Mouse (Mus musculus): ENCODE results near the gene Treh. TPM values are rescaled to one million over a fixed set of nuclear protein-coding genes. Genes with fewer than 3 reads are reported as not detected.
A peak's percentile ranks its signal among the peaks of the same experiment; 100 is the strongest.

The Treh gene
- polyA plus RNA-seq, 1 experiment from 2014 or later = not detected

- Histone ChIP-seq H3K27ac (no peak overlapping the region), H3K4me3 (ENCODE audit: inconsistent target) (no peak overlapping the region), H3K79me2 (ENCODE audit: inconsistent target) (no peaks in the 10 kb centered on the region), H3K36me3 (ENCODE audit: inconsistent target) (no peaks in the 10 kb centered on the region)
- 83% methylated on average over 6 of the region's 6 CpGs for WGBS (ENCODE audit: missing documents)
Observed at GRCm38 (mm10) chr9:44716997-44717821, 44.2 kb downstream of the Treh start.

- Histone ChIP-seq H3K27ac (no peak overlapping the region), H3K79me2 (ENCODE audit: inconsistent target) (no peaks in the 10 kb centered on the region), H3K36me3 (ENCODE audit: inconsistent target) (no peaks in the 10 kb centered on the region), H3K4me3 (ENCODE audit: inconsistent target) (no peak overlapping the region)
- 86% methylated on average over 10 of the region's 10 CpGs for WGBS (ENCODE audit: missing documents)
Observed at GRCm38 (mm10) chr9:44717822-44718242, 44.8 kb downstream of the Treh start.

GRCm38 (mm10) chr9:44718937-44719631 is 46.1 kb downstream of the Treh start:
- no peaks in the 10 kb centered on the region for H3K79me2 ChIP-seq (ENCODE audit: inconsistent target)
- H3K27ac ChIP-seq = no peak overlapping the region
- no peaks in the 10 kb centered on the region for H3K36me3 ChIP-seq (ENCODE audit: inconsistent target)
- 98% methylated on average over 12 of the region's 12 CpGs for WGBS (ENCODE audit: missing documents)
- no peak overlapping the region for H3K4me3 ChIP-seq (ENCODE audit: inconsistent target)

- no peak overlapping the region for H3K4me3 ChIP-seq (ENCODE audit: inconsistent target)
- H3K79me2 ChIP-seq (ENCODE audit: inconsistent target) = no peaks in the 10 kb centered on the region
- no peaks in the 10 kb centered on the region for H3K36me3 ChIP-seq (ENCODE audit: inconsistent target)
- 91% methylated on average over 7 of the region's 8 CpGs for WGBS (ENCODE audit: missing documents)
- H3K27ac ChIP-seq = no peak overlapping the region
Observed at GRCm38 (mm10) chr9:44719632-44720357, 46.8 kb downstream of the Treh start.

- Histone ChIP-seq H3K79me2 (ENCODE audit: inconsistent target) (no peaks in the 10 kb centered on the region), H3K4me3 (ENCODE audit: inconsistent target) (peak overlapping the region; percentile 49), H3K27ac (no peak overlapping the region), H3K36me3 (ENCODE audit: inconsistent target) (no peaks in the 10 kb centered on the region)
- 21% methylated on average over 9 of the region's 9 CpGs for WGBS (ENCODE audit: missing documents)
Observed at GRCm38 (mm10) chr9:44720358-44721153, 47.5 kb downstream of the Treh start.

GRCm38 (mm10) chr9:44721154-44721876 is 48.3 kb downstream of the Treh start:
- no peak overlapping the region for H3K27ac ChIP-seq
- WGBS (ENCODE audit: missing documents) = 2% methylated on average over 30 of the region's 40 CpGs
- no peaks in the 10 kb centered on the region for H3K79me2 ChIP-seq (ENCODE audit: inconsistent target)
- no peaks in the 10 kb centered on the region for H3K36me3 ChIP-seq (ENCODE audit: inconsistent target)
- peak overlapping the region; percentile 49 for H3K4me3 ChIP-seq (ENCODE audit: inconsistent target)

GRCm38 (mm10) chr9:44721877-44722186 is 48.8 kb downstream of the Treh start:
- no peaks in the 10 kb centered on the region for H3K36me3 ChIP-seq (ENCODE audit: inconsistent target)
- no peak overlapping the region for H3K4me3 ChIP-seq (ENCODE audit: inconsistent target)
- 93% methylated on average over 3 of the region's 3 CpGs for WGBS (ENCODE audit: missing documents)
- no peaks in the 10 kb centered on the region for H3K79me2 ChIP-seq (ENCODE audit: inconsistent target)
- H3K27ac ChIP-seq = no peak overlapping the region

- Histone ChIP-seq H3K79me2 (ENCODE audit: inconsistent target) (no peaks in the 10 kb centered on the region), H3K36me3 (ENCODE audit: inconsistent target) (no peaks in the 10 kb centered on the region), H3K27ac (no peak overlapping the region), H3K4me3 (ENCODE audit: inconsistent target) (no peak overlapping the region)
- 72% methylated on average over 7 of the region's 7 CpGs for WGBS (ENCODE audit: missing documents)
Observed at GRCm38 (mm10) chr9:44722575-44722974, 49.5 kb downstream of the Treh start.

- Histone ChIP-seq H3K36me3 (ENCODE audit: inconsistent target) (no peaks in the 10 kb centered on the region), H3K79me2 (ENCODE audit: inconsistent target) (no peaks in the 10 kb centered on the region), H3K4me3 (ENCODE audit: inconsistent target) (no peak overlapping the region), H3K27ac (no peak overlapping the region)
- WGBS (ENCODE audit: missing documents) = 17% methylated on average over 7 of the region's 7 CpGs
Observed at GRCm38 (mm10) chr9:44723008-44723407, 50.0 kb downstream of the Treh start.

- Histone ChIP-seq H3K79me2 (ENCODE audit: inconsistent target) (no peaks in the 10 kb centered on the region), H3K27ac (no peak overlapping the region), H3K4me3 (ENCODE audit: inconsistent target) (no peak overlapping the region), H3K36me3 (ENCODE audit: inconsistent target) (no peaks in the 10 kb centered on the region)
- 90% methylated on average over 11 of the region's 11 CpGs for WGBS (ENCODE audit: missing documents)
Observed at GRCm38 (mm10) chr9:44723521-44724041, 50.5 kb downstream of the Treh start.

- H3K79me2 ChIP-seq (ENCODE audit: inconsistent target) = no peaks in the 10 kb centered on the region
- no peaks in the 10 kb centered on the region for H3K36me3 ChIP-seq (ENCODE audit: inconsistent target)
- H3K4me3 ChIP-seq (ENCODE audit: inconsistent target) = no peak overlapping the region
- WGBS (ENCODE audit: missing documents) = 95% methylated on average over 6 of the region's 6 CpGs
- no peak overlapping the region for H3K27ac ChIP-seq
Observed at GRCm38 (mm10) chr9:44724223-44724622, 51.2 kb downstream of the Treh start.

- Histone ChIP-seq H3K27ac (no peak overlapping the region), H3K4me3 (ENCODE audit: inconsistent target) (no peak overlapping the region), H3K36me3 (ENCODE audit: inconsistent target) (no peaks in the 10 kb centered on the region), H3K79me2 (ENCODE audit: inconsistent target) (no peaks in the 10 kb centered on the region)
- WGBS (ENCODE audit: missing documents) = 90% methylated on average over 2 of the region's 2 CpGs
Observed at GRCm38 (mm10) chr9:44724665-44725064, 51.6 kb downstream of the Treh start.

GRCm38 (mm10) chr9:44726431-44727146 is 53.6 kb downstream of the Treh start:
- Histone ChIP-seq H3K27ac (no peak overlapping the region), H3K4me3 (ENCODE audit: inconsistent target) (no peak overlapping the region), H3K36me3 (ENCODE audit: inconsistent target) (no peaks in the 10 kb centered on the region), H3K79me2 (ENCODE audit: inconsistent target) (no peaks in the 10 kb centered on the region)
- WGBS (ENCODE audit: missing documents) = 94% methylated on average over 9 of the region's 10 CpGs

Data from macrophage (primary cell).